Mouse (Mus musculus) myocyte (in vitro differentiated cells): ENCODE results near the gene Fars2.

Experiments
- CEBPB ChIP-seq: IDR thresholded peaks from 2 replicates; pipeline ENCODE4 v1.6.1; 2011; ENCODE audit warnings: mild to moderate bottlenecking, moderate library complexity; ENCODE audit not compliant: poor library complexity, insufficient read depth, severe bottlenecking
- MAX ChIP-seq: IDR thresholded peaks from one replicate; pipeline ENCODE4 v1.6.1; 2011; ENCODE audit warnings: low read depth, mild to moderate bottlenecking, control low read depth
- POLR2A ChIP-seq: IDR thresholded peaks from one replicate; pipeline ENCODE4 v1.6.1; 2011; ENCODE audit warnings: low read depth, mild to moderate bottlenecking, control low read depth, moderate library complexity; ENCODE audit not compliant: insufficient read length
- POLR2AphosphoS2 ChIP-seq: IDR thresholded peaks from one replicate; pipeline ENCODE4 v1.6.1; 2011; ENCODE audit warnings: low read depth, control low read depth; ENCODE audit not compliant: insufficient read length

GRCm38 (mm10) chr13:36726951-36727778 lies 610.0 kb downstream of the Fars2 start:
- no peak for TF ChIP-seq POLR2A
- TF ChIP-seq MAX: no peak
- TF ChIP-seq CEBPB: no peak
- no peak for TF ChIP-seq POLR2AphosphoS2
